Mouse (Mus musculus) layer of hippocampus, adult 2 months (tissue): Measurements from ENCODE around the gene Mrps12. TPM values are rescaled to one million over a fixed set of nuclear protein-coding genes. Genes with fewer than 3 reads are reported as not detected.

Source experiments
- DNase-seq, 2 experiments: peaks; one replicate each; pipeline ENCODE4 v3.0.0; 2022; ENCODE audit warnings: low spot score in 2 of 2
- H3K27ac ChIP-seq: fragments of 200-600 bp; 2 replicates; pipeline ENCODE4 v1.8.1; 2022
- H3K4me3 ChIP-seq: fragments of 200-600 bp; 2 replicates; pipeline ENCODE4 v1.8.1; 2022; ENCODE audit warnings: mild to moderate bottlenecking
- CTCF ChIP-seq: fragments of 200-600 bp; conservative IDR thresholded peaks from 2 replicates; pipeline ENCODE4 v1.8.1; 2022; ENCODE audit warnings: antibody characterized with exemption, mild to moderate bottlenecking, moderate library complexity
- total RNA-seq, 2 experiments: library from RNA; stranded (reverse); gene quantifications; 2 replicates each; pipeline ENCODE4 v1.2.3; 2021

The Mrps12 gene
- total RNA-seq, 2 experiments from 2014 or later, result 57.5 to 57.9 TPM

DNA sequence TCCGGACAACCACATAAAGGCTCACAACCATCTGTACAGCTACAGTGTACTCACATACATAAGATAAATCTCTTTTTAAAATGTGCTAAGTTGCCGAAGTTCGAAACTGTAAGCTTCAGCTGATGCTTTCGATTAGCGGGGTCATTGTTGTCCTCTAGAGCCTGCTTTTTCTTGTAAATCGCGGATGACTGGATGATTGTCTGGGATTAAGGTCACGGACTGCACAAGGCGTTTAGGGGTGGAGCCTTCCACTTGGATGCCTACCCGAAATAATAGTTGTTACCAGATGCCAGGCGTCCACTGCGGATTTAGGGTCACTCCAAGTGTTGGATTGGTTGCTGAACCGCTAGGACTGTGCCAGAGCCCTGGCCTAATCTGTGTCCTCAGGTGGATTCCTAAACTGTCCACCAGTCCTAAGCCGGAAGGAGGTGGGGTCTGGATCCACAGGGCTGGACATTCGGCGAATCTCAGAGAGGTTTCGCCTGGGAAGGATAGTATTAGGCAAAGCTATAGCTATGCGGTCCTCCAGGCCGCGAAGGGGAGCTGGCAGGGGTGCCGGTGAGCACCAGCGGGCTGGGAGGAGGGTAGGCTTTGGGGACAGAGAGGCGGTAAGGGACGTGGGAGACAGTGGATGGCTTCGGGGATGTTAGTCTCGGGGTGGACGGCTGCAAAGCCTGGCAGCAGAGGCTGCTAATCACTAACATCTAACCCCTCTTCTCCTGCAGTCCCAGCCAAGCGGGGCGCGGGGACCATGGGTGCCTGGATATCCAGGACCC, 48.9 kb downstream of the Mrps12 start, which contains the start of gene Fbxo27:
Gene Fbxo27, plus strand, starts transcription at position 305 of the 776 bp plus-strand sequence.
- peak within 1 kb of the TSS; percentile 76 for H3K4me3 ChIP-seq
- H3K27ac ChIP-seq, result peak within 1 kb of the TSS; percentile 89
- DNase-seq, result peak; percentile 59
- TF ChIP-seq CTCF, result no peak

DNA sequence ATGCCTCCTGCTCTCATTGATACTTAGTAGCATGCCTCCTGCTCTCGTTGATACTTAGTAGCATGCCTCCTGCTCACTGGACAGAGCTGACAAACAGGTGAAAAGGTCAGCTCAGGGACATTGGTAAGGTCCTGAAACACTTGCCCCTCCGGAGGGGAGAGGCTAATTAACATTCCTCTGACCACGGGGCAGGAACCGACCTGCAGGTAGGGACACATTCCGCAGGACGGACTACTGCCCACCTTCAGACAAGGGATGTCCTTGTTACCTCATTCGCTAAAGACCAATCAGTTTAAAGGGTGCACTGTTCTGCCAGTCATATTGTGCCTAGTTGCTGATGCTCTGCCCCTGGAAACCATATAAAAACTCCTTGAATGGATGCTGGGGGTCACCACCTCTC, 50.5 kb downstream of the Mrps12 start:
- no peak overlapping the region for H3K27ac ChIP-seq
- DNase-seq, result no peak
- H3K4me3 ChIP-seq, result no peak overlapping the region
- no peak for TF ChIP-seq CTCF

Other genes starting within 250 kb of the Mrps12 start
- not detected for gene Ifnl2, start 231.4 kb downstream of the Mrps12 start, total RNA-seq
- not detected for gene Ifnl3, start 219.0 kb downstream of the Mrps12 start, total RNA-seq
- not detected for gene Sycn, start 200.9 kb downstream of the Mrps12 start, total RNA-seq
- gene Nccrp1, start 194.6 kb downstream of the Mrps12 start, total RNA-seq, result under 1 TPM; 0.23 to 0.47 TPM
- 10 to 100 TPM; 67.8 to 70.1 TPM for gene Samd4b, start 143.7 kb downstream of the Mrps12 start, total RNA-seq
- gene Pak4, start 143.6 kb downstream of the Mrps12 start, total RNA-seq, result 10 to 100 TPM; 13.7 to 16.2 TPM
- 1 to 10 TPM; 1.2 to 2.2 TPM for gene Acp7, start 110.5 kb downstream of the Mrps12 start, total RNA-seq
- 10 to 100 TPM; 24.4 to 27.1 TPM for gene Fbxo27, start 49.0 kb downstream of the Mrps12 start, total RNA-seq
- 1 to 10 TPM in 1 of 2 experiments, under 1 TPM in 1; 0.98 to 1.4 TPM for gene Fbxo17, start 25.0 kb downstream of the Mrps12 start, total RNA-seq
- gene Sars2, start 172 bp upstream of the Mrps12 start, total RNA-seq, result 10 to 100 TPM; 13.9 to 14.3 TPM
- gene Ccer2, start 14.4 kb upstream of the Mrps12 start, total RNA-seq, result under 1 TPM; 0.34 to 0.36 TPM
- 100 to 1,000 TPM; 128 to 139 TPM for gene Sirt2, start 24.9 kb upstream of the Mrps12 start, total RNA-seq
- 10 to 100 TPM; 25.6 to 27.2 TPM for gene Nfkbib, start 25.7 kb upstream of the Mrps12 start, total RNA-seq
- gene Rinl, start 47.1 kb upstream of the Mrps12 start, total RNA-seq, result 1 to 10 TPM; 2.6 to 4.5 TPM
- 100 to 1,000 TPM; 410 to 476 TPM for gene Hnrnpl, start 66.7 kb upstream of the Mrps12 start, total RNA-seq
- 10 to 100 TPM; 66.4 to 68.8 TPM for gene Ech1, start 83.4 kb upstream of the Mrps12 start, total RNA-seq
- gene Lgals4, start 92.0 kb upstream of the Mrps12 start, total RNA-seq, result 1 to 10 TPM; 4.4 to 6.8 TPM
- not detected for gene Lgals7, start 122.0 kb upstream of the Mrps12 start, total RNA-seq
- under 1 TPM; 0.15 to 0.29 TPM for gene Capn12, start 139.6 kb upstream of the Mrps12 start, total RNA-seq
- gene Actn4, start 220.5 kb upstream of the Mrps12 start, total RNA-seq, result 100 to 1,000 TPM; 131 to 134 TPM
- 100 to 1,000 TPM; 198 to 202 TPM for gene Eif3k, start 240.0 kb upstream of the Mrps12 start, total RNA-seq
- gene Map4k1, start 240.2 kb upstream of the Mrps12 start, total RNA-seq, result 1 to 10 TPM in 1 of 2 experiments, under 1 TPM in 1; 0.90 to 1.8 TPM